Mouse (Mus musculus) bone marrow macrophage, adult 2 months (primary cell): Measurements from ENCODE around the gene Prkcsh.

Experiments used
- CTCF ChIP-seq: IDR thresholded peaks from 2 replicates; pipeline ENCODE4 v1.5.1; 2012; ENCODE audit warnings: low read depth, mild to moderate bottlenecking, low read length, moderate library complexity
- POLR2A ChIP-seq: IDR thresholded peaks from 2 replicates; pipeline ENCODE4 v1.6.1; 2012; ENCODE audit warnings: mild to moderate bottlenecking, low read depth, low read length, borderline replicate concordance

DNA sequence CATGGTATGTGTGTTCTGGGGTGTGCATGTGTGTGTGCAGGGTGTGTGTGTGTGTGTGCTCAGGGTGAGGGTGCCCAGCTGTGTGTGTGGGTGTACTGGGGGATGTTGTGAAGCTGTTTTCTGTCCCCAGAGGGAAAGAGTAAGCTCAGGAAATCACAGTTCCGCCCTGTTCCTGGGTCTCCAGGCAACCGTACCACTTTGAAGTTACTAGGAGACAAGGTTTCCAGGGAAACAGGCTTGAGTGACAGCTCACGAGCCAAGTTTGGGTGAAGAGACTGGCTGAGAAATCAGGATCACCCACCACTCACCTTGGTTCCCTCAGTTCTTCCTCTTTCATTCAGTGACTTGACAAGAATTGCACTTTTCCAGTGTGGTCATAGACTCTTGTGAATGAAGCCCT is 49.0 kb upstream of the Prkcsh start:
- no peak for TF ChIP-seq POLR2A
- no peak for TF ChIP-seq CTCF
